Mouse (Mus musculus) forebrain, postnatal 0 days (tissue): ENCODE data around the gene Crybg1. TPM values are rescaled to one million over a fixed set of nuclear protein-coding genes. Genes with fewer than 3 reads are reported as not detected.

ENCODE experiments used
- ATAC-seq: fragments of 200-750 bp; cut with Nextera tagmentation; 2 replicates; pipeline ENCODE4 v1.8.0; 2017; ENCODE audit warnings: mild to moderate bottlenecking, moderate library complexity
- DNase-seq: peaks from one replicate; pipeline ENCODE4 v3.0.0-alpha.2; 2015
- H3K27ac ChIP-seq: fragments of 300-500 bp; sonication (generic); 2 replicates; pipeline ENCODE4 v1.5.1; 2014; ENCODE audit warnings: low read depth, mild to moderate bottlenecking, antibody characterized with exemption, low read length, moderate library complexity, mixed read lengths
- H3K27me3 ChIP-seq: fragments of 300-500 bp; sonication (generic); 2 replicates; pipeline ENCODE4 v1.6.1; 2014; ENCODE audit warnings: mild to moderate bottlenecking, low read length, mixed read lengths; ENCODE audit not compliant: insufficient read depth
- H3K36me3 ChIP-seq: fragments of 300-500 bp; sonication (generic); 2 replicates; pipeline ENCODE4 v1.6.1; 2014; ENCODE audit warnings: mild to moderate bottlenecking, moderate library complexity; ENCODE audit not compliant: insufficient read depth
- H3K4me1 ChIP-seq: fragments of 300-500 bp; sonication (generic); 2 replicates; pipeline ENCODE4 v1.6.1; 2014; ENCODE audit warnings: antibody characterized with exemption; ENCODE audit not compliant: insufficient read depth
- H3K4me2 ChIP-seq: fragments of 300-500 bp; sonication (generic); 2 replicates; pipeline ENCODE4 v1.6.1; 2014; ENCODE audit warnings: low read depth, mild to moderate bottlenecking, moderate library complexity
- H3K4me3 ChIP-seq: fragments of 300-500 bp; sonication (generic); 2 replicates; pipeline ENCODE4 v1.5.1; 2014; ENCODE audit warnings: low read depth, low read length, mixed read lengths
- H3K9ac ChIP-seq: fragments of 300-500 bp; sonication (generic); 2 replicates; pipeline ENCODE4 v1.6.1; 2014; ENCODE audit warnings: mild to moderate bottlenecking
- H3K9me3 ChIP-seq: fragments of 300-500 bp; sonication (generic); 2 replicates; pipeline ENCODE4 v1.6.1; 2016; ENCODE audit warnings: low read length
- CTCF ChIP-seq: sonication (generic); IDR thresholded peaks from 2 replicates; pipeline ENCODE4 v1.5.1; 2016; ENCODE audit warnings: antibody characterized with exemption, control low read depth, low read depth
- WGBS: fragments of 180-500 bp; shearing (Covaris S2); extraction: QIAGEN DNeasy Blood & Tissue Kit; methylation state at CpG from one replicate; pipeline ENCODE4 v1.1.7; 2014; 5-methylcytosine and 5-hydroxymethylcytosine counted together
- polyA plus RNA-seq: library from polyadenylated mRNA; unstranded; fragments of >200 nt; fragmentation: Nextera tagmentation; extraction: Ambion mirVana; gene quantifications from 2 replicates; pipeline ENCODE4 v1.2.1, GENCODE M21; 2015
- total RNA-seq: library from RNA; depleted of rRNA; stranded (reverse); fragments of >200 nt; gene quantifications from 2 replicates; pipeline ENCODE4 v1.2.3, GENCODE M21; 2014

The Crybg1 gene
- total and polyA plus RNA-seq, 2 experiments from 2014 or later = 0.25 to 0.90 TPM

DNA sequence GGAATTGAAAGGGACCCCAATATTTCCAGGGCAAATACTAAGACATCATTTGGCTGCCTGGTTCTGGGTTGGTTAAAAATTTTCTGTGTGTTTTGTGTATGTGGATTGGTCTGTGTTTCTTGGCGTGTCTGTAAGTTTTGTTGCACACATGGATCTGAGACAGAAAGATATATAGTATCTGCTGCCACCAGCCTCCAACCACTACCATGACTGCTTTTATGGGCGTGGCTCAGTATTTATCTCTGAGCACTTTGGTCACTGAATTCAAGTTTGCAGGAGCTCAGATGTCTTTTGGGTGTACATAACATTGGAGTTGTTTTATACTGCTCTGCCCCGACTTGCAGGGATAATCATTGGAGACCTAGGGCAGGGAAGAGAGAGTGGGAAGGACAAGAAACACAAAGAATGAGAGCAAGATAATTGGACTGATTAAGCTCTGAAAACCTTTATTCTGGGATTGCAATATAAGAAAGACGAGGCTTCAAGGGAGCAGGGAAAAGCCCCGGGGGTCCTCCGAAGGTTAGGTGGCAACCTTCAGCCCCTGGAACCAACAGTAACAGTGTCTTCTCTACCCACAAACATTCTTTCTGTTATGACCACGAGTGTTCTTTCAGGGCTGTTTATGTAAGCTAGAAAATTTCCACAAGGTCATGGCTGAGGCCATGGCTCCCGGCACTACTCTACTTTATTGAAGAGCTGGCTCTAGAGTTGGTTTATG, 15.8 kb upstream of the Crybg1 start:
- Histone ChIP-seq H3K4me3 (no peak overlapping the region), H3K4me2 (no peak overlapping the region), H3K4me1 (no peaks in the 10 kb centered on the region), H3K9ac (no peak overlapping the region), H3K27ac (no peak overlapping the region), H3K27me3 (no peaks in the 10 kb centered on the region), H3K36me3 (no peaks in the 10 kb centered on the region), H3K9me3 (no peaks in the 10 kb centered on the region)
- TF ChIP-seq CTCF = no peak
- ATAC-seq (no peak), DNase-seq (no peak)
- 76% methylated on average over 8 of the region's 8 CpGs for WGBS

DNA sequence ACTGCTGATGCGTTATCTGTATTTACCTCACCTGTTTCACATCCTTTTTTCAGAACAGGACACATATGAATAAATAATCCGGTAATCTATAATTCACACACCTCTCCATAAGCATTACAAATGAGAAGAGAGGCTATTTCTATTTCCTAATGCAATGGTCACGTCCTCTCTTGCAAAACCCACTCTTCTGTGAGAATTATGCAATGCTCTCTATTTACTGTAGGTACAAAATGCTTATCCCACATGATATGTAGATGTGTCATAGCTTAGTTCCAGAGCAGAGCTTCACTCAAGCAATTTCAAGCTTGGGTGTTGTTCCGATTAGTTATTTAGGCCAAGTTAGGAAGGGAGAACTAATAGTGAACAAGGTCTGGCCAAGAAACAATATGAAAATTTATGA, 14.4 kb upstream of the Crybg1 start:
- no peak for TF ChIP-seq CTCF
- H3K9ac ChIP-seq = no peak overlapping the region
- no peaks in the 10 kb centered on the region for H3K4me1 ChIP-seq
- no peaks in the 10 kb centered on the region for H3K27me3 ChIP-seq
- no peaks in the 10 kb centered on the region for H3K9me3 ChIP-seq
- no peak for ATAC-seq
- WGBS = 92% methylated on average over 4 of the region's 4 CpGs
- H3K4me3 ChIP-seq = no peak overlapping the region
- DNase-seq = no peak
- H3K4me2 ChIP-seq = no peak overlapping the region
- no peak overlapping the region for H3K27ac ChIP-seq
- H3K36me3 ChIP-seq = no peaks in the 10 kb centered on the region

DNA sequence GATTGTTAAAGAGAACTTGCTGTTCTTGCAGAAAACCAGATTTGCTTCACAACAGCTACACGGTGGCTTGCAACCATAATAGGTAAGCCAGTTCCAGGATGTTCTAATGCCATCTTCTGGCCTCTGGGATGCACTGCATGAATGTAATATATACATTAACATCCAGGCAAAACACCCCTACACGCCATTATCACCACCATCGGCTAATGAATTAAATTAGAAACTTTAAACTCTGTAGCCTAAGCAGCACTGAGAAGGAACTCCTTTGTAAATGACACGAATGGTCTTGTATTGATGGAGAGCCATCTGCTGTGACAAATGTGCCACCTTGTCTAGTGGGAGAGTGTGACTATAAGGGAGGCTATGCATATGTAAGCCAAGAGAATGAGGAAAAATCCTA, 11.5 kb upstream of the Crybg1 start:
- H3K27ac ChIP-seq = no peak overlapping the region
- H3K36me3 ChIP-seq = no peaks in the 10 kb centered on the region
- no peak overlapping the region for H3K4me2 ChIP-seq
- ATAC-seq (0 out of 2 replicates have a peak, but pooled peaks have one; percentile 45), DNase-seq (peak; percentile 32)
- H3K9ac ChIP-seq = no peak overlapping the region
- no peaks in the 10 kb centered on the region for H3K4me1 ChIP-seq
- TF ChIP-seq CTCF = peak; percentile 60
- H3K27me3 ChIP-seq = no peaks in the 10 kb centered on the region
- H3K9me3 ChIP-seq = no peaks in the 10 kb centered on the region
- WGBS = 38% methylated on average over 4 of the region's 4 CpGs
- H3K4me3 ChIP-seq = no peak overlapping the region

DNA sequence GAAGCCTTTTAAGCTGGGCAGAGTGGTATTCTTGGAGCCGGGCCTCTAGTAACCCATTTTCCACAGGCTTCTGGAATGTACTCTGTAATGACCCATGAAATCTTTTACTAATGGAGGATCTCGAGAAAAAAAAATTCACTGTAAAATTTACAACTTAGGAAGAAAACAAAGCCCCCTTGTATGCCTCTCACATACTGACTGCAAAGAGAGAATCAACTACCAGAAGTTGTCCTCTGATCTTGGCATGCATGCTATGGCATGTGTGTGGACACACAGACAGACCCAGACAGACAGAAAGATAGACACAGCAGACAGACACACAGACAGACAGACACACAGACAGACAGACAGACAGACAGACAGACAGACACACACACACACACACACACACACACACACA, 8.8 kb upstream of the Crybg1 start:
- Histone ChIP-seq H3K9ac (no peak overlapping the region), H3K36me3 (no peaks in the 10 kb centered on the region), H3K4me1 (no peaks in the 10 kb centered on the region), H3K4me2 (no peak overlapping the region), H3K9me3 (no peaks in the 10 kb centered on the region), H3K27me3 (no peaks in the 10 kb centered on the region), H3K27ac (no peak overlapping the region), H3K4me3 (no peak overlapping the region)
- DNase-seq (no peak), ATAC-seq (no peak)
- WGBS = 44% methylated on average over 2 of the region's 2 CpGs
- no peak for TF ChIP-seq CTCF

DNA sequence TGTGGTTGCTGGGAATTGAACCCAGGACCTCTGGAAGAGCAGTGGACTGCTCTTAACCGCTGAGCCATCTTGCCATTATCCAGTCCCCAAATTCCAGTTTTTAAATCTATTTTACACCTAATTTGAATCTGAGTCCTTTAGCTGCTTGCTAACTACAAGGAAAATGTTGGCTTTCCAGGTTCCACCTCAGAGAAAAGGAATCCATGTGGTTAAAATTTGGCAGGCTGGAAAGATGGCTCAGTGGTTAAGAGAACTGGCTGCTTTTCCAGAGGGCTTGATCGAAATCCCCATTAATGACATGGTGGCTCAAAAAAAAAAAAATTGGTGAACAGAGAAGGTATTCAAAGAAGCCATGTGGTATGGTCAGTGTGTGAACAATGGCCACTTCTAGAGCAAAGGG, 1.8 kb upstream of the Crybg1 start:
- no peak for ATAC-seq
- WGBS = 88% methylated on average over 2 of the region's 2 CpGs

DNA sequence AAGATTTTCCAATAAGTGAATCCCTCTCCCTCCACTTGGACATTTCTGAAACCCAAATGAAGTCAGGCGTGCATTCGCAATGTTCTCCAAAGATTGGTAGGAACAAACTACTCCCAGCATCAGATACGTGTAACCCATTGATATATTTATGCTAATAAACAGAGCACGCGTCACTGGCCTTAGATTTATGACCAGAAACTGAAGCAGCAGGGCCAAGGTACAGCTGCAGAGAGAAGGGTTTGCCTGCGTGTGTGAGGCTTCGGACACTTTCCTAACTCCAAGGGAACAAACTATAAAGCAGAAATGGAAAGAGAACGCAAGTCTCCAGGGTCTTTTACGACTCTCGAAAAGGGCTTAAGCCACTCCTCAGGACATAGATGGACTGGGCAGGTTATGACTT, 5.3 kb downstream of the Crybg1 start:
- no peak overlapping the region for H3K4me3 ChIP-seq
- no peak overlapping the region for H3K27ac ChIP-seq
- WGBS = 94% methylated on average over 10 of the region's 10 CpGs
- TF ChIP-seq CTCF = no peak
- no peaks in the 10 kb centered on the region; the same call in 1 of the 2 replicates for H3K4me1 ChIP-seq
- H3K4me2 ChIP-seq = no peak overlapping the region
- DNase-seq (no peak), ATAC-seq (no peak)
- H3K27me3 ChIP-seq = no peaks in the 10 kb centered on the region
- H3K9ac ChIP-seq = no peak overlapping the region
- no peaks in the 10 kb centered on the region for H3K9me3 ChIP-seq
- no peaks in the 10 kb centered on the region for H3K36me3 ChIP-seq

More for the DNA sequence above, 1.8 kb upstream of the Crybg1 start:
- Histone ChIP-seq H3K27me3 (0 out of 2 replicates have a peak, but pooled peaks cover 5% of the 10 kb centered on the region), H3K27ac (no peak overlapping the region), H3K9ac (no peak overlapping the region), H3K4me2 (no peak overlapping the region), H3K9me3 (no peaks in the 10 kb centered on the region), H3K36me3 (no peaks in the 10 kb centered on the region), H3K4me3 (no peak overlapping the region), H3K4me1 (peaks cover 5% of the 10 kb centered on the region; the same call in 1 of the 2 replicates)
- TF ChIP-seq CTCF = no peak
- no peak for DNase-seq

DNA sequence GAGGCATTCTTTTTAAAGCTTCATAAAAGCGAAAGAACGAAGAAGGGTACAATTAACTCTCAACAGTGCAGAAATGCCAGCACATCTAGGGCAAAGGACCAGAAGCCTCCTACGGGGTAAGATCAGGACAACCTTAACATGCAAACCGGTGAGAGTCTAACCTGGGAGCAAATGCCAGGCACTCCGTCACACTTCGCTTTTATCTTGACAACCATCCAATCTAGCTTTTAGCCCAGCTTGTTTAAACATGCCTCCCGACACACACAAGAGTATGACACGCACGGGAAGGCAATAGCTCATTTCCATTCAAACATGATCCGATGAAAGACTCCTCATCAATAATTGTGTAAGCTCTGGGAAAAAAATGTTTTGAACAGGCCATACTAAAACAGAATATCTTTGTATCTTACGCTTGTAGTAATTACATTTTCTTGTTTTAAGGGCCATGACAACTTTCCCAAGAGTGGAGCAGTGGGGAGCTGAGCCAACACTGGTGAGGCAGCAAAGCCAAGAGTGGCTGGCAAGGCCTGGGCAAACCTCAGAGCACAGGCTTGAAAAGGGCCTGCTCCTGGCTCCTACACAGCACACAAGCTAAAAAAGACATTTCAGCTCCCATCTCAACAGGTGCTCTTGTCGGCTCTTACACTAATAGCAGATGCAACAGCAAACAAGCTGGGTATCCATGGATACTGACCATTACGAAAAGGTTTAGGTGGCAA, 10.4 kb downstream of the Crybg1 start:
- peak; percentile 71 for ATAC-seq
- TF ChIP-seq CTCF = no peak
- peak; percentile 23 for DNase-seq
- Histone ChIP-seq H3K9ac (no peak overlapping the region), H3K27ac (no peak overlapping the region), H3K27me3 (no peaks in the 10 kb centered on the region), H3K4me2 (no peak overlapping the region), H3K4me1 (no peaks in the 10 kb centered on the region), H3K4me3 (no peak overlapping the region), H3K9me3 (no peaks in the 10 kb centered on the region), H3K36me3 (no peaks in the 10 kb centered on the region)
- 56% methylated on average over 13 of the region's 13 CpGs for WGBS
